Mouse (Mus musculus) heart, postnatal 10 days (tissue): ENCODE data around the gene Zfp446. TPM values are rescaled to one million over a fixed set of nuclear protein-coding genes. Genes with fewer than 3 reads are reported as not detected.
A peak's percentile ranks its signal among the peaks of the same experiment; 100 is the strongest.

ENCODE experiments used
- DNase-seq, 2 experiments: peaks; one replicate each; pipeline ENCODE4 v3.0.0; 2021
- intact Hi-C: fragments of 180-260 bp; cut with DNase I; formaldehyde crosslinking; loops from one replicate; pipeline ENCODE4 v1.15.1; 2025
- total RNA-seq, 2 experiments: library from RNA; stranded (reverse); gene quantifications; 2 replicates each; pipeline ENCODE4 v1.2.3; 2021

The Zfp446 gene
- total RNA-seq, 2 experiments from 2014 or later = 3.9 to 4.4 TPM

DNA sequence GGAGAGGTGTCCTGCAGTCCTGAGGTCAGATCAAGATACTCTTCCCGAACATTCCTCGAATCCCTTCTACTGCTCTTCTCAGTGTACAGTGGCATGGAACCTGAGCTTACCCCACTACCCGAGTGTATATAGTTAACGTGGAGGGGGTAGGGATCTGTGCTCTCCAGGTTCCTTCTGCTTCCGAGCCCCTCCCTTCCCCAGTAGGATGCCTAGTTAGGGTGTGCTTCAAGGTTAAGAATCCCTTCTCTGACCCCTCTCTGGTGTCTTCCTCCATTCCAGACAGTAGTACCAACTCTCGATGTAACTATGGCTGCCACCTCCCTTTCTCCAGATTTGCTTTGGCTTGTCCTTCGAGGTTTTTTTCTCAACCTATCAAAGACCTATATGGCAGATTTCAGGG is 2.6 kb downstream of the Zfp446 start:
- intact Hi-C loops = no loop called here
- no peak for DNase-seq

DNA sequence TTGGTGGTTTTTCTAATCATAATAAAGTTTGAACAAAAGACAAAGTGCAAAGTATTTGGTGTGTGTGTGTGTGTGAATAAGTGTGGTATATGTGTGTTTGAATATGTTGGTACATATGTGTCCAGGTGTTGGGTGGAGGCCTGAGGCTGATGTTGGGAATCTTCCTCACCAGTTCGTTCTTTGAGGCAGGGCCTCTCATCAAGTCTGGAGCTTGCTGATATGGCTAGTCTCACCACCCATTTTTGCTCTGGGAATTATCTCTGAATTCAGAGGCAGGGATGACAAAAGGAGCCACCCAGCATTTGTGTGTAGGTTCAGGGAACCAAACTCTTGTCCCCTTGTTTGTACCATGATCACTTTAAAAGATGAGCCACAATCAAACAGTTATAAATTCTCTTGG is 8.1 kb downstream of the Zfp446 start:
- intact Hi-C loops = loop anchor here (2.0 kb wide), 1 partner anchor 61 kb away; no protein-coding TSS in a partner anchor
- DNase-seq = no peak

DNA sequence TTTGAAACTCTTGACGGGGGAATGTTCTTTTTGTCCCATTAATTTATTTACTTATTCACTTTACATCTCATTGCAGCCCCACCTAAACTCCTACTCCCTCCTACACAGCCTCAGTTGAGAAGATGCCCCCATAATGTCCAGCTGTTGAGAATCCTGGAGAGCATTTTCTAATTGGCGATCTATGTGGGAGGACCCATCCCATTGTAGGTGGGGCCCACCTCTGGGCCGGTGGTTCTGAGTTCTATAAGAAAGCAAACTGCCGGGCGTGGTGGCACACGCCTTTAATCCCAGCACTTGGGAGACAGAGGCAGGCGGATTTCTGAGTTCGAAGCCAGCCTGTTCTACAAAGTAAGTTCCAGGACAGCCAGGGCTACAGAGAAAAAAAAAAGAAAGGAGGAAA is 9.3 kb downstream of the Zfp446 start:
- DNase-seq = no peak
- intact Hi-C loops = no loop called here

DNA sequence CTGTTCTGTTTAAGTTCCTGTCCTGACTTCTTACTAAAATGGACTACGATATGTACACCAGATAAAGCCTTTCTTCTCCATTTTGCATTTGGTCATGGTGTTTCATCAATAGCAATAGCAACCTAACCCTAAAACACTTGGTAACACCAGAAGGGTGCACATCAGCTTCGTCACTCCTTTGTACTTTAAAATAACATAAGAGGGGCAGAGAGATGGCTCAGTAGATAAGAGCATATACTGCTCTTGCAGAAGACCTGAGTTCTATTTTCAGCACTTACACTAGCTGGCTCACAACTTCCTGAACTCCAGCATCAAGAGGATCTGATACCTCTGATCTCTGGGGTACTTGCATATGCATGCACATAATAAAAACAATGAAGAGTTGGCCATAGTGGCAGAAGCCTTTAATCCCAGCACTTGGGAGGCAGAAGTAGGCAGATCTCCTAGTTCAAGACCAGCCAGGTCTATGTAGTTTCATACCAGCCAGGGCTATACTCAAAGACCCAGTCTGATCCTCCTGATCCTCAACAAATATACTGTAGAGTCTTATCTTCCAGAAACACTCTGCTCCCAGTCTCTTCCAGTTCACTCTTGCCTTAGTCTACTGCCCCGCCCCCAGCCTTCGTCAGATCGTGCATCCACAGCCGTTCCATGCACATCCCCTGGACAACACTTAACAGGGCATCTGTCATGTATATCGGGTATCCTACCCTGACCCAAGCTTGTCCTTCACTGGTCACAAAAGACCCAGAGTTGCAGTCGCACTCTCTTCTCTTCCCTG is 10.0 kb downstream of the Zfp446 start:
- no peak for DNase-seq
- intact Hi-C loops = no loop called here

DNA sequence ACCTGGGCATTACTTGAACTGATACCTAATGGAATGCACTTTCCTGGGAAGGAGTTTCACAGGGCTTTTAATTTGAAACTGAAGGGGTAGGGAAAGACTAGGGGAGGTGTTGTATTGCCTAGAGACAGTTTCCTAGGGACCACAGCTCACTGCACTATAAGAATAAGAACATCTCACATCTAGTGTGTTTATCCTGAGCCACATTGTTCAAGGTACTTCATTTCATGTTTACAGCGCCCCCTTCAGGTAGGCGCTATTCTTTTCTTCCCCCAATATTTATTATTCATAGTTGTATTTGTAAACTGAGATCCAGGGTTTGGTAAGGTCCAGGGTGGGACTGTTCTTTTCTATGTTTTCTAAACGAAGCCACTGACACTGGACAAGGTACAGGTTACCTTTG is 14.6 kb downstream of the Zfp446 start:
- intact Hi-C loops = no loop called here
- DNase-seq = peak; percentile 12 to 31

DNA sequence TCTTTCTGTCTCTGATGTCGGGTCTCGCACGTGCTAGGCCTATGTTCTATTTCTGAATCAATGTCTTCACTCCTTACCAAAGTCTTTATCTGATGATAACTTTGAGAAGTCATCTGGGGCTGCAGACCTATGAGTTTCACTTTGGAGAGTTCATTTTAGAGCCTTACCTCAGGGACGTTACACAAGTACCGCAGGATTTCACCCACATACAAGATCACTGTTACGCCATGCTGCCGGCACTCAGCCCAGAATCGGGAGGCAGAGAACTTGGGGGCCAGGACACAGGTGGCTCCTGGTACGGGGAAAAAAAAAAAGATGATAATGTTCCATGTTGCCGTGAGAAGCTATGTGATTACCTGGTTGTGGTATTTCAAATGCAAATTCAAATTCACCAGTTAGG is 15.5 kb downstream of the Zfp446 start:
- intact Hi-C loops = no loop called here
- no peak for DNase-seq

DNA sequence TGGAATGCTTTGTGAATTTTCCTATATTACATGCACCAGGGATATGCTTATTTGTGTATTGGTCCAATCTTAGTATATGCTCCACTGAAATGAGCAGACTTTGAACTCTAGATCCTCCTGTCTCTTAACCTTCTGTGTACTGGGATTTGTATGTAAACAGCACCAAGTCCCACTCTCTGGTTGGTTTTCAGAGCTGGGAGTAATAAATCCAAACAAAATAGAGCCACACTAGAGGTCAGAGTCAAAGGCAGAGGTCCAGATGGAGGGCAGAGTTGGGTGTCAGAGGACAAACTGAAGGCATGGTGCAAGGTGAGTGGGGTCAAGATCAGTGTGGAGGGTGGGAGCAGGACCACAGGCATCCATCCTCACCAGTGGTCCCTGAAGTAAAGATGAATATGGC is 18.2 kb downstream of the Zfp446 start:
- no peak for DNase-seq
- intact Hi-C loops = no loop called here

DNA sequence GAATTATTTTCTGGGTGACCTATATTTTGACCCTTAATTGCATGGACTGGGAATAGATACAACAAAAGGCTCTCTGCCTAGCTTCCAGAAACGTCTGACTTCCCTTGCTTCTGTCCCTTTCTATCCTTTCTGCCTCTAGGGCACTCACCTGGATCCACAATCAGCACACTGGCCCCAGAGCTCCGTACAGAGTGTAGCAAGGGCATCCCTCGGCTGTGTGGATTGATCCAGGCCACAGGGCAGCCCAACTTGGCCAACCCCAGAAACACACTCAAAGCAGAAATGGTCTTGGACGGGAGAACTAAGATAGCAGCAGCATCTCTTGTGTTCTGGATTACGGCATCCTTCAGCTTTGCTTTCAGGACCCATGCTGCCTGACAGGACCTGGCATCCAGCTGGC is 19.6 kb downstream of the Zfp446 start:
- intact Hi-C loops = no loop called here
- no peak for DNase-seq

DNA sequence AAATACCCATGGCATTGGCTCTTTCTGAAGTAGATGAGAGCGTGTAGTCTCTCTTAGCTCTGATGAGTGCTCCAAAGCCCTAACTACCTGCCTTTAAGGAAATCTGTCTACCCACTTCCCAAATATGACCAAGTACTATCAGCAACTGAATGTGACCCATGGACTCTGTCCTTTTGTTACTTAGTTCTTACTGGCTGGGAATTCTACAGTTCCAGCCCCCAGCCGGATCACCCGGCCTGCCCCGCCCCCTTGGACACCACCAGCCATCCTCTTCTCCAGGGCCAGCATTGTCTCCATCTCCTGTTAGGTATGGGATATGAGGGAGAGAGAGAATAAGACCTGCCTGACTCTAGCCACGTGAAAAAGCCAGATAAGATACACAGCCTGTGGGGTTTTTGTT is 20.4 kb downstream of the Zfp446 start, which contains the start of gene Slc27a5:
Slc27a5 (minus strand) TSS at position 140 of the 400 bp plus-strand sequence.
- intact Hi-C loops = no loop called here
- no peak for DNase-seq

DNA sequence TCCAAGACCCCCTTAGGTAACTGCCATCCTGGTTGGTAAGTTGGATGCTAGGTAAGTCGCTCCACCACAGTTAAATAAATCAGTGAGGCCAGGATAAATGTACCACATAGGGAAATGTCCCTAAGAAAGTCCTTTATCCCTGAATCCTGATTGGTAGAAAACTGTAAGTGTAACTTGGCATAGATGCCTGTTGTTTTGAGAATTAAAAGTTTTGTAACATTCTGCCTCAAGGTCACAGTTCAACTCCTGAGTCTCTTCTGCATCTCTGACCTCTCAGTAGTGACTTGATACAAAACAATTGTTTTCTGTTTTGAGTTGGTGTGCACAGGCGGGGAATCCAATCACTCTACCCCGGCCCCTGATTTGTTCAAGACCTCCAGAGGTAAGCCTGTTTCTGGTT is 21.2 kb downstream of the Zfp446 start, which contains the start of gene Trim28:
Trim28 (plus strand) TSS at position 264 of the 400 bp plus-strand sequence.
- intact Hi-C loops = no loop called here
- no peak for DNase-seq

DNA sequence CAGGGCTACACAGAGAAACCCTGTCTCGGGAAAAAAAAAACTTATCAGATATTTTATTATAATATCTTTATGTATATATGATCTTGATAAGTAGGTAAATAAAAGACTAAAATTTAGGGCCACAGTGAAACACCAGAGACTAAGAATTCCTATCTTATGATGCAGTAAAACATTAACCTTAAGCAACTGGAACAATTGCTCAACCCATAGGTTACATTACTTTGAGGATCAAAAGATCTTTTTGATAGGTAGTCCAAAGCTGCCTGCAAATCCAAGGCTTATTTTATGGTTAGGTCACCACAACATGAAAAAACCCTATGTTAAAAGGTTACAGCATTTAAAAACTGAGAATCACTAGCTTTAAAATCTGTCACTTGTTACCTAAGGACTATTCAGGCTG is 23.9 kb downstream of the Zfp446 start:
- intact Hi-C loops = no loop called here
- no peak for DNase-seq

DNA sequence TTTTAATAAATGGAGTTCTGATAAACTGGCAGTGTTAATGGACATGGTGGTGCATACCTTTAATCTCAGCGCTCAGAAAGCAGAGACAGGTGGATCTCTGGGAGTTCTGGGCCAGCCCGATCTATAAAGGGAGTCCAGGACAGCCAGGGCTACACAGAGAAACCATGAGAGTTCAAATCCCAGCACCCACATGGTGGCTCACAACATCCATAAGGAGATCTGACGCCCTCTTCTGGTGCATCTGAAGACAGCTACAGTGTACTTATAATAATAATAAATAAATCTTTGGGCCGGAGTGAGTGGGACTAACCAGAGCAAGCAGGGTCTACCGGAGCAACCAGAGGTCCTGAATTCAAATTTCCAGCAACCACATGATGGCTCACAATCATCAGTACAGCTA is 25.7 kb downstream of the Zfp446 start:
- DNase-seq = no peak
- intact Hi-C loops = no loop called here

DNA sequence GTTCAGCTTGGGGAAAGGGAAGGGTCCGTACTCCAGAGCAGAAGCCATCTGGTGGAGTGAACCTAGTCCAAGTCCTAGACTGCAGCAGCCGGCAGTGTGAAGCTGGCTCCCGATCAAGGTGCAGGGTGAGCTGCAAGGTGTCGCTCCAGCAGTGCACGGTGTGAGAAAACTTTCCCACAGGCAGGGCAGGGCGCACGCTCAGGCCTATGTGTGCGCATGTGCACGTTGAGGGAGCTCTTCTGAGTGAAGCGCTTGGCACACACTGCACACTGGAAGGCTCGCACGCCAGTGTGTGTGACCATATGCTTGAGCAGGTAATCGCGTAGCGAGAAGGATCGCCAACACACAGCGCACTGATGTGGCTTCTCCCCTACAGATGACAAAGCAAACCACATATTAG is 28.4 kb downstream of the Zfp446 start:
- intact Hi-C loops = no loop called here
- no peak for DNase-seq

DNA sequence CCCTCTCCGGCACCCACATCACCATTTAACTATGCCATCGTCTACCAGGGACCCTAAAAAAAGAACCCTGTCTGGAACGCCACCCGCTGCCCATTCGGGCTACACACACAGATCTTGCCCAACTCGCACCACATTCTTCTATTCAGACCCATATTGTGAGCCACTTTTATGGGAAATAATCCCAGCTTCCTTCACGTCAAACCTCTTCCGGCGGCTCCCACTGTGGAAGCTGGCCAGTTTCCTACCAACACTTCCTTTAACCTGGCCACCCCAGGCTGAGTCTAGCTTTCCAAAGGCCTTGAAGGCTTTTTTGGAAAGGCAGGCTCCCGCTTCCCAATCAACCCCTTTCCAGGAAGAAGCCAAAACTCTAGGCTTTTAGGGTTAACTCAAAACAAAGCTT is 28.9 kb downstream of the Zfp446 start:
- intact Hi-C loops = no loop called here
- no peak for DNase-seq

DNA sequence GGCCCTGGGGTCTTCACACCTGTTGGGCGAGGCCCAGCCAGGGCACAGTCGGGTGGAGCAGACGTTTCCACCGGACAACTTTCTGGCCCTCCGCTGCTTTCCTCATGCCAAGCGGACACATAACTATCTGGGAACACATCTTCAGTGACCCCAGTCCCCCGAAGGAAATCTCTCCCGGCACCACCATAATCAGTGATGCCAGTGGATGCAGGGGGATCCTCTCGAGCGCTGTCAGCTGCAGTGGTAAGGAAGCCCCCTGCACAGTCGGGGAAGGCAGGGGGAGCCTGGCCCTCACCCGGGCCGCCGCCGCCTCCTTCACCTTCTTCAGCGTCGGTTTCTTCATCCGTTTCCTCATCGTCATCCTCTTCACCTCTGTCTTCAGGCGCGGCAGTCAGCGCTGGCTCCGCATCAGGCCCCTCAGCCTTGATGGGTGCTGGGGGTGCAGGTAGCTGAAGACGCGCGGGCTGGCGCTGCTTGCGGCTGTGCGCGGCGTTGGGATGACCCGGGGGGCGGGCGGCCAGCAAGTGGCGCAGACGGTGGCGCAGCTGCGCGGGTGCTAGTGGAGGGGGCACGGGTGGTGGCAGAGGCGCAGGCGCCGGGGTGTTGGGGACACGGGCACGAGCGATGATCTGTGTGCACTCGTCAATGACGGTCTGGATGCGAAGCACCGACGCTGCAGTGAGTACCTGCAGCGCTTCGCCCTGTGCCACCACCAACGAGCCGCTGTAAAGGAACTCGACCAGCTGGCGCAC is 29.9 kb downstream of the Zfp446 start:
- no peak for DNase-seq
- intact Hi-C loops = loop anchor here (2.0 kb wide), 2 partner anchors 17 to 29 kb away; no protein-coding TSS in a partner anchor

DNA sequence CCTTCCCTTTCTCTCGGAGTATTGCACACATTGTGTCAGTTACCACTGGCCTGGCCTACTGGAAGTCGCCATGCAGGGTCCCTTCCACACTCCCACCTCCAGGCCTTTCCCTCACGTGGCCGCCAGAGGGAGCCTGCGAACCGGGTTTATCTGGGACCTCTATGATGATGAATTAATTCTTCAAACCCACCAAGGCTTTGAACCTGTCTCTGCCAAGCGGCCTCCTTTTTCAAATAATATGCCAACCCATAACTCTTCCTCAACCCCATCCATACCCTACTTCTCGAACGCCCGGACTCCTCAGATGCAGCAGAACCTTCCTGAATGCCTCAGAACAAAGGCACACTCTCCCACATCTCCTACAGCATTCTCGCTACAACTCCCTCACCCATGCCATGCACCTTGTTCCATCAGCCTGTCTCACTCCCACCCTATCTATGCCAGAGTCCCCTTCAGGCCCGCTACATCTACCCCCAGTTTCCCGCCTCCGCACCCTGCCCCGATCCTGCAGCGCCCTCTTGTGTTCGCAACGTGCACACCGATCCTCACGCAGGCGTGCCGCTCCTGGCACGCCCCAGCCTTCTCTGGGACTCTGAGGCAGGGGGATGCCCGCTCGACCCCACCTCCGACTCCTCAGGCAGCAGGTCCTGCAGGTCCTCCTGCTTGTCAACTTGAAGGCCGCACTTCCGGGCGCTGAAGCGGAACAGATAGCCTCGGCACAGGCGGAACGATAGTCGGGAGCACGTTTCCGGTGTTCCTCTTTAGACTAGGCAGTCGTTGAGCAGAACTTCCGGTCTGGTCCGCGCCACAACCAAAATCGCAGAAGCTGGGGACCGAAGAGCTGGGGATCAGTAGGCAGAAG is 31.7 kb downstream of the Zfp446 start:
- intact Hi-C loops = loop anchor here (1.0 to 2.0 kb wide), 4 partner anchors 15 to 99 kb away; no protein-coding TSS in a partner anchor

DNA sequence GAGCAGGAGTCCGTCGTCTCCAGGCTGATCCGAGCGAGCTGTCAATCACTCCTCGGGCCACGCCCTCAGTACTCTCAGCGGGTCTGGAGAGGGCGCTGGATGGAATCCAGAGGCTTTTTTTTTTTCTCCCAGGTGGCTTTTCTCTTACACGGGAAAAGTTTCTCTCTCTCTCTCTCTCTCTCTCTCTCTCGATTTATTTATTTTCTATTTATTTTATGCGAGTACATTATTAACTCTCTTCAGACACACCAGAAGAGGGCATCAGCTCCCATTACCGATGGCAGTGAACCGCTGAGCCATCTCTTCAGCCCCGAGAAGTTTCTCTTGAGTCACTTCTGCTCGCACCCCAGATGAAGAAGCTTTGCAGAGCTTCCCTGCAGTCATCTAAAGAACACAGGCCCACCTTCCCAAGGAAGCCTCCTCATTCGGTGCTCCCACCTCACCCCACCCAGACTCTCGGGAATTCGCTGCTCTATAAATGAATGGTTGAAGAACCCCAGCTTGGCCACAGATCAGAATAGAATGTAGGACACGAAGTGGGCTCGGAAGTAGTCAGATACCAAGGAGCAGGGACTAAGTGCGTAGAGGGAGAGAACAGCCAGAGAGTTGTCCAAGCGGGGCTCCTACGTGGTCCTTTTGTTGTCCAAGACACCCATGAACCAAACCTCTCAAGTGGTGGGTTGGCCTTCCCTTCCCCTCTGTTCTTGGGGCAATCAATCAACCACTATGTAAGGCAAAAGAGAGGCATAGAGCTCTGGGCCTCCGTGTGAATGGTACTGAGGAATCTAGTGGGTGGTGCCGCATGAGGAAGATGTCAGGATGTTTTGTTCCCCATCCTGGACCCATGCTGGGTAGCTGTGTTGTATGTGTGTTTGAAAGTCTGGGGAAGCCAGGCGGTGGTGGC is 32.6 kb downstream of the Zfp446 start, which contains the start of gene Zbtb45:
Zbtb45 (minus strand) TSS at position 30 of the 904 bp plus-strand sequence.
- peak in 1 of 2 experiments; percentile 32 for DNase-seq
- intact Hi-C loops = no loop called here

More for the DNA sequence above, 31.7 kb downstream of the Zfp446 start:
- DNase-seq = peak; percentile 96 to 97

DNA sequence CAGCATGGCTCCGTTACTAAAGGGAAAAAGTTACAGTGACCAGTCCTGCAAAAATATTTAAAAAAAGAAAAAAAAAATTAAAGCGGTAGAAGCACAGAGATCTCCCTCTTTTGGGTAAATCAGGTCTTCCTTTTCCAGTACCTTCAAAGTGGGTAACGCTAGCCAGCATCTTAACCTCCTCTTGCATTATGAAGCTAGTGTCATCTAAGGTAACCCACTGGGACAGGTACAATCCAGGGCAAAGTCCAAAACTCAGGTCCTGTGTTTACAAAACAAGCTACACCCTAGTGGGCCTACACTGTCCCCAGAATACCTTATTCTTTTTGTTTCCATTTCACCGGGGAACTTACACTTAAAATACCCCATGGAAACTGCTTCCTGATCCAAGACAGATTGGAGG is 36.0 kb downstream of the Zfp446 start:
- intact Hi-C loops = no loop called here
- no peak for DNase-seq

DNA sequence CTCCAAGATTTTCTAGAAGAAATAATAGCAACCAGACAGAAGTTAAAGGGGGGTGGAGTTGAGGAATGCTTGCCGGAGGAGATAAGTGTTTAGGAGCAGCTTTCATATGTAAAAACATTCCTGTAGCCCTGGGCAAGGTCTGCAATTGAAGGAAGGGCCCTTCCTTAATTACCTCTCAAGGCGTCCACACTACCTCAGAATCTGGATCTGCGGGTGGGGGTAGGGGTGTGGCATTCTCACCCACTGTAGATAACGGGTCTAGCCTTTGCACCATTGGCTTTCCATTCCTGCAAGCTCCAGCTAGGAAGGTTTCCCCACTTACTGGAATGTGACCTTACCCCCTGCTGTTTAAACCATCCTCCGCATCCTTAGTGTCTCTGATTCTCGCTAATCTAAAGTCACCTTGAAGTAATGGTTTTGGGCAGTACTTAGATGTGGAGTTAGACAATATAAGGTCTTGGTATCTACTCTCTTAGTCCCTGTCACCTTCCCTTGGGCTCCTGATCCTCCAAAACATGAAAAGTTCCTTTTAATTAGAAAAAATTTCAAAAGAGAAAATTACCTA is 36.7 kb downstream of the Zfp446 start:
- DNase-seq = no peak
- intact Hi-C loops = no loop called here
